Mouse (Mus musculus): Measurements from ENCODE around the gene Stfa1.
"Not testable (repeated sequence)": the region's sequence is repeated elsewhere in the genome, so short reads cannot be mapped to it uniquely, and the experiment has no call there.

Stfa1 gene

DNA sequence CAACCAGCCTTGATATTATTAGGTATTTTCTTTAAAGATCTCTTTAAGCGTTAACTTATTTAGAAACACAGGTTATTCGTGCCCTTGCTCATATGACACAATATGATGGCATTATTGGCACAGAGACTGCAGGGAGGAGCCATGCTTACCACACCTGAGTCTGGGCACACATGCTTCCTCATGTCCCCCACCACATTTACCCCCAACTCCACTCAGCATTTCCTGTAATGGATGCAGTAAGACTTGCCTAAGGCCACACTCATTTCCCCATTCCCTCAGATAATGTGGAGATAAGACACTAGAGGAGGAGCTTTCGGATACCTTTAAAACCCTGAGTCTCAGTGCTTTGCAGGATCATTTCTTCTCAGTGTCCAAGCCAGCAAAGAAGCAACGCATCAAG, at the start of gene Stfa1:
TSS of gene Stfa1 (plus strand) at position 156 of the 400 bp plus-strand sequence.
- not testable (repeated sequence) for DNase-seq (ENCODE audit: low read depth)

DNA sequence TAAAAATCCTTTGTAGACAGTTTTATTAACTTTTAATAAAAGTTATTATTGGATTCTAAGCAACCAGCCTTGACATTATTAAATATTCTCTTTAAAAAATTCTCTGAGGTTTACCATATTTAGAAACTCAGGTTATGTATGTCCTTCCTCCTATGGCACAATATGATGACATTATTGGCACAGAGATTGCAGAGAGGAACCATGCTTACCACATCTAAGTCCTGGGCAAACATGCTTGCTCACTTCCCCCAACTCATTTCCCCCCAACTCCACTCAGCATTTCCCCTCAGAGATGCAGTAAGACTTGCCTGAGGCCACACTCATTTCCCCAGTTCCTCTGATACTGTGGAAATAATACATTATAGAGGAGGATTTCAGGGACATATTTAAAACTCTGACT, 16.2 kb upstream of the Stfa1 start:
- not testable (repeated sequence) for DNase-seq (ENCODE audit: low read depth)

DNA sequence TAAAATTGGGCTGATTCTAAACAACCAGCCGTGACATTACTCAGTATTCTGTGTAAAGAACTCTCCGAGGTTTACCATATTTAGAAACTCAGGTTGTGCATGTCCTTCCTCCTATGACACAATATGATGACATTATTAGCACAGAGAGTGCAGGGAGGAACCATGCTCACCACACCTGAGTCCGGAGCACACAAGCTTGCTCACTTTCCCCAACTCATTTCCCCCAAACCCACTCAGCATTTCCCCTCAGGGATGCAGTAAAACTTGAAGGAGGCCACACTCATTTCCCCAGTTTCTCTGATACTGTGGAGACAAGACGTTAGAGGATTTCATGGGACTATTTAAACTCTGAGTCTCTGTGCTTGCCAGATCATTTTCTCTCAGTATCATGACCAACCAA, 12.4 kb downstream of the Stfa1 start:
- no peak for DNase-seq (ENCODE audit: low read depth)

DNA sequence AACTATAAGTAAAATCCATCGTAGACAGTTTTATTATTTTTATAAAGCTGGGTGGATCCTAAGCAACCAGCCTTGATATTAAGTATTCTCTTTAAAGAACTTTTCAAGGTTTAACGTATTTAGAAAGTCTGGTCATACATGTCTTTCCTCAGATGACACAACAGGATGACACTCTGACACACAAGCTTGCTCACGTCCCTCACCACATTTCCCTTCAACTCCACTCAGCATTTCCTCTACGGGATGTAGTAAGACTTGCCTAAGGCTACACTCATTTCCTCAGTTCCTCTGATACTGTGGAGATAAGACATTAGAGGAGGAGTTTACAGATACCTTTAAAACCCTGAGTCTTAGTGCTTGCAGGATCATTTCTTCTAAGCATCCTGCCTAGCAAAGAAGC, 30.9 kb downstream of the Stfa1 start:
- no peak for DNase-seq (ENCODE audit: low read depth)

DNA sequence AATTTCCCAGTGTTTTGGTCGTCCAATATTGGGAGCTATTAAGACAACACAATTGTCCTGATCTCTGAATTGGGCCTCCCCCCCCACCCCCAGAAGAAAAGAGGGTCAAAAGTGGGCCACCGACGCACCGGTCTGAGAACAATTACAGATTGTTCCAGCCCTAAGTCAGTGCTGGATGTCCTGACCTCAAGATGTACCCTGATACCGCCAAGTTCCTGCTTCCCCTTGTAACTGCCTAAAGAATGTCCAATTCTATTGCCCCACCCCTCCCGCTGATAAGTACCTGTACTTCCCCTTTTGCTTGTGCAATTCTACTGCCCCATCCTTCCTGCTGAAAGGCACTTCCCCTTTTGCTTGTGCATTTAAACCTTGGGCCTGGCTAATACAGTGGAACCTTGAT, 39.4 kb downstream of the Stfa1 start:
- not testable (repeated sequence) for DNase-seq (ENCODE audit: low read depth)

DNA sequence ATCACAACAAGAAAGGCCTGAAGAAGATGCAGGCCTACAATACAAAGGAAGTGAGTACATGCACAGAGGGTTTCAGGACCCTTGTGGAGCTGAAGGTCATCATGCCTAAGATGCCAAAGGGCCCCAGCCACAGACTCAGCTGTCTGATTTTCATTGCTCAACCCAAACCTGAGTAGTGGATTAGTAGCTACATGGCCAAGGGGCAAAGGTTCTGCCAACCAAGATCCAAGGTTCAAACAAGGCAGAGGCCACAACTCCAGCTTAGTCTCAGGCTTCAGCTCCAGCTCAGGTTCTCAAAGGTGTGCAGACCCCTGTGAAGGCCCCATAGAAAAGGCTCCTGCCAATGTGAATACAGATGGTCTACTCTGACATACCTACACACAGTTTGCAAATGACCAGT, 42.5 kb downstream of the Stfa1 start:
- no peak for DNase-seq (ENCODE audit: low read depth)

DNA sequence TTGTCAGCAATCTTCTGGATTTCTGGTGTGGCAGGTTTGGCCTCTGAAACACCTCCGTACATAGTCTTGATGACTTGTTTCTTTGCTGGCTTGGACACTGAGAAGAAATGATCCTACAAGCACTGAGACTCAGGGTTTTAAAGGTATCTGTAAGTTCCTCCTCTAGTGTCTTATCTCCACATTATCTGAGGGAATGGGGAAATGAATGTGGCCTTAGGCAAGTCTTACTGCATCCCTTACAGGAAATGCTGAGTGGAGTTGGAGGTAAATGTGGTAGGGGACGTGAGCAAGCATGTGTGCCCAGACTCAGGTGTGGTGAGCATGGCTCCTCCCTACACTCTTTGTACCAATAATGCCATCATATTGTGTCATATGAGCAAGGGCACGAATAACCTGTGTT, 57.5 kb downstream of the Stfa1 start, which contains the start of gene BC117090:
TSS of gene BC117090 (minus strand) at position 101 of the 400 bp plus-strand sequence.
- DNase-seq (ENCODE audit: low read depth) = no peak

All from naive thymus-derived CD4-positive, alpha-beta T cell, adult 2 months (primary cell).